Mouse (Mus musculus) lung, adult 2 months (tissue): ENCODE measurements around the gene Atp10a. TPM values are rescaled to one million over a fixed set of nuclear protein-coding genes. Genes with fewer than 3 reads are reported as not detected.

Source experiments
- DNase-seq: peaks from one replicate; pipeline ENCODE4 v3.0.0; 2022
- H3K4me1 ChIP-seq: fragments of 200-500 bp; 2 replicates; pipeline ENCODE4 v1.6.1; 2011; ENCODE audit warnings: low read length; ENCODE audit not compliant: control insufficient read depth, insufficient read depth
- H3K4me3 ChIP-seq: fragments of 200-500 bp; replicated peaks from 2 replicates; pipeline ENCODE3; 2011; ENCODE audit warnings: low read depth, mild to moderate bottlenecking, control low read depth, low read length; ENCODE audit errors: extremely low read depth
- CTCF ChIP-seq: fragments of 200-500 bp; IDR thresholded peaks from 2 replicates; pipeline ENCODE4 v1.5.1; 2011; ENCODE audit warnings: mild to moderate bottlenecking, low read length, control low read depth; ENCODE audit not compliant: insufficient read depth
- POLR2A ChIP-seq: fragments of 200-500 bp; IDR thresholded peaks from 2 replicates; pipeline ENCODE4 v1.6.1; 2011; ENCODE audit warnings: low read depth, mild to moderate bottlenecking, control low read depth, low read length, borderline replicate concordance; ENCODE audit errors: extremely low read depth
- whole genome bisulfite sequencing: fragments of 180-500 bp; shearing (Covaris S2); methylation state at CpG from one replicate; pipeline ENCODE4 v1.1.7; 2018; 5-methylcytosine and 5-hydroxymethylcytosine counted together
- polyA plus RNA-seq: library from polyadenylated mRNA; depleted of rRNA; stranded (reverse); fragments of >200 nt; gene quantifications from 2 replicates; pipeline ENCODE4 v1.2.3, GENCODE M21; 2012

Gene Atp10a
- polyA plus RNA-seq, 1 experiment, result 8.9 TPM

DNA sequence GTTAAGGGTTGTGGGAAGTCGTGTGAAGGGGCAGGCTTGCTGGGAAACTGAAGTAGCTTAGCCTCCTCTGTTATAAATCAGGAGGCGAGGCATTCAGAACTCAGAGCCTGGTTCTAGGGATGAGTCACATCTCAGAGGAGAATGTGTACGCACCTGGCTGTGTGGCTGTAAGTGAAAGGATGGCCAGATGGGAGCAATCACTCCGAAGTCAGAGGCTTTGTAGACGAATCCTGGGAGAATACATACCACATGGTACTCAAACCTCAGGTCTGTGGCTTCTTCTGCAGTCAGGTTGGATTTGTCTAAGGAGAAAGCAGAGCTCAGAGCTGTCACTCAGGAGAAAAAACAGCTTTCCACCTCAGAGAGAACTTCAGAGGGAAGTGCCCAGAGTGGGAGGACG, 76.4 kb downstream of the Atp10a start:
- Histone ChIP-seq H3K4me1 (no peaks in the 10 kb centered on the region), H3K4me3 (no peak overlapping the region)
- WGBS, result 72% methylated on average over 6 of the region's 6 CpGs
- no peak for DNase-seq
- no peak for TF ChIP-seq POLR2A
- no peak for TF ChIP-seq CTCF

- WGBS, result 60% methylated on average over 6 of the region's 6 CpGs
- TF ChIP-seq CTCF, result no peak
- TF ChIP-seq POLR2A, result no peak
- H3K4me3 ChIP-seq, result no peak overlapping the region
- no peaks in the 10 kb centered on the region for H3K4me1 ChIP-seq
- no peak for DNase-seq
Measured at GRCm38 (mm10) chr7:58733490-58733901, 77.5 kb downstream of the Atp10a start.

GRCm38 (mm10) chr7:58736841-58737547, 81.0 kb downstream of the Atp10a start:
- WGBS, result 60% methylated on average over 3 of the region's 3 CpGs
- no peak for DNase-seq
- Histone ChIP-seq H3K4me1 (no peaks in the 10 kb centered on the region; the same call in 1 of the 2 replicates), H3K4me3 (no peak overlapping the region)
- TF ChIP-seq CTCF (no peak), POLR2A (no peak)

DNA sequence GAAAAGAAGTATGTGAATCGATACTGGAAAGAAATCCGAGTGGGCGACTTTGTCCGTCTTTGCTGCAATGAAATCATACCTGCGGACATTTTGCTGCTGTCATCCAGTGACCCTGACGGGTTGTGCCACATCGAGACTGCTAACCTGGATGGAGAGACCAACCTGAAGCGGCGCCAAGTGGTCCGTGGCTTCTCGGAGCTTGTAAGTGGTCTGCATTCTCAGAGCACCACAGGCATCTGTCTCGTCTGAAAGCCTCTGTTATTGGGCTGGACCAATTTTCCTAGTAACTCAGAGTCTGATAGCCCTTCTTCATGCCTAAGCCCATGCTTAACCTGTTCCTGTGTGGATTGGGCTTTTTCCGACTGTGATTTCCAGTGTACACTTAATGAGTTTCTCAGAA, 84.2 kb downstream of the Atp10a start:
- Histone ChIP-seq H3K4me3 (no peak overlapping the region), H3K4me1 (no peaks in the 10 kb centered on the region; the same call in 1 of the 2 replicates)
- WGBS, result 94% methylated on average over 13 of the region's 13 CpGs
- no peak for TF ChIP-seq POLR2A
- TF ChIP-seq CTCF, result no peak
- no peak for DNase-seq

GRCm38 (mm10) chr7:58740842-58741241, 84.9 kb downstream of the Atp10a start:
- Histone ChIP-seq H3K4me3 (no peak overlapping the region), H3K4me1 (no peaks in the 10 kb centered on the region; the same call in 1 of the 2 replicates)
- DNase-seq, result no peak
- WGBS, result 78% methylated on average over 4 of the region's 4 CpGs
- TF ChIP-seq POLR2A, result no peak
- no peak for TF ChIP-seq CTCF

DNA sequence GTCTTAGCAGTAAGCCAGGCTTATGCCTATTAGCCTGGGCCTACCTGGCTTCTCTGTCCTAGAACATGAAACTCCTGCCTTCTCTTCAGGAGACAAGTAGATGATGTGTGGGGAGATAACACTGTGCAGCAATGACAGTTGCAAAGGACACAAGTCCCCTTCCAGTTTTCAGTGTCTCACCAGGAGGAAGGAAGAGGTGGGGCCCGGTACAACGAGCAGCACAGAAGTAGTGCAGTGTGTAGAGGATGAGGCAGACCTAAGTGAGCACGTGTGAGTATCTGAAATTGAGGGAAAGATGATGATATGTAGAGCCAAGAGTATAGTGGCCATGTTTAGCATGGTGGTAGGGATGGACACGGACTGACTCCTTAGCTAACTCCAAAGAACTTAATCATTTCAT, 86.0 kb downstream of the Atp10a start:
- 57% methylated on average over 4 of the region's 4 CpGs for WGBS
- TF ChIP-seq POLR2A (no peak), CTCF (no peak)
- H3K4me1 ChIP-seq, result no peaks in the 10 kb centered on the region; the same call in none of the 2 replicates
- no peak overlapping the region for H3K4me3 ChIP-seq
- DNase-seq, result no peak

DNA sequence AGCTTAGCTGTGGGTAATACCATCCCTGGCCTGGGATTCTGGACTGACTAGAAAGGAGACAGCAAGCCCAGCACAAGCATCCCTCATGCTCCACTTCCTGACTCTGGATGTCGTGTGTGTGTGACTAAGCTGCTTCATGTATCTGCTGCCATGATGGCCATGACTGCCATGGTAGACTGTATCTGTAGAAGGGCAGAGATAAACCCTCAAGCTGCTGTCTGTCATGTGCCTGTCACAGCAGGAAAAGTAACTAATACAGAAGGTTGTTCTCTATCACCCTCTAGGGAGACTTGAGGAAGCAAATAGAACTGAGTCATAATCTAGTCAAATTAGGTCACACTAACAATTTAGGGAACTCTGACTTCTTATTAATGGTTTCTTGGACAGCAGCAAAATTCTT, 86.7 kb downstream of the Atp10a start:
- H3K4me1 ChIP-seq, result no peaks in the 10 kb centered on the region; the same call in none of the 2 replicates
- no peak for DNase-seq
- H3K4me3 ChIP-seq, result no peak overlapping the region
- 63% methylated on average over 1 of the region's 1 CpGs for WGBS
- TF ChIP-seq CTCF (no peak), POLR2A (no peak)

DNA sequence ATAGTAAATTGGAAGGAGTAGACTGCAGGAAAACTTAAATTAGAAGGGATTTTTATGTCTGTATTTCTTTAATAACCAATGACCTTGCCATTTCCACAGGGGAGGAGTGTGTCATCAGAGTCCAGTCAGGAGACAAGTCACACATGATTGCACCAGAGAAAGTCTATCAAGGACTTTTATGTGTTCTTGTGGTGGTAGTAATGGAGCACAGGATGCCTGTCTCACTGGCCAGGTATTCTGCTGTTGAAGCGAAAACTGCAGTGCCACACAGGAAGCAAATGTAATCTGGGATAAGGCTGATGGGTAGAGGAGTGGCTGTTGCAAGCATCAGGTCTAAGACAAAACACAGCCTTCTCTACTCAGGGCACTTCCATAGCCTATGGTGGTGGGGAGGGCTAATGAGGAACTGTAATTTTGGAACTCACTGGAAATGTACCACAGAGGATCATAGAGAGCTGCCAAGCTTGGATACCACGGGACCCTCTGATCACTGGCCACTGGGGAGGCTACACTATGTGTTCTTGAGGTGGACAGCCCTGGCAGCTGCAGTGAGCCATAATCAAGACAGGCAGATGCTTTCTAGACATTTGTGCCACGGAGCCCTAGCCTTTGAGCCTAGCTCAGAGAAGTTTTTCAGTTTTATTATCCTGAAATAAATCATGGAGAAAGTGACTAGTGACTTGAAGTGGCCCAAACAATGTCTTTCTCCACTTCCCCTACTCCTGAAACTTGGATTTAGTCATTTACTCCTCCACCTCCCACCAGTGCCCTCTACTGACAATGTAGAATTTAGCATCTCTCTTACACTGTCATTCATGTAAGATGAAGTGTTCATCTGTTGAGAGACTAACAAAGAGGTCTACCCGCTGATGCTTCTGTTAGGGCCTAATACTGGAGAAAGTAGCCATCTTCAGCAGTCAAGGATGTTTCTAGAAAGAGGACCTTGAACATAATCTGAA, 87.7 kb downstream of the Atp10a start:
- Histone ChIP-seq H3K4me1 (no peaks in the 10 kb centered on the region; the same call in none of the 2 replicates), H3K4me3 (no peak overlapping the region)
- TF ChIP-seq POLR2A, result no peak
- TF ChIP-seq CTCF, result peak; percentile 1; the same call in 1 of the 2 replicates
- 61% methylated on average over 4 of the region's 4 CpGs for WGBS
- DNase-seq, result no peak

DNA sequence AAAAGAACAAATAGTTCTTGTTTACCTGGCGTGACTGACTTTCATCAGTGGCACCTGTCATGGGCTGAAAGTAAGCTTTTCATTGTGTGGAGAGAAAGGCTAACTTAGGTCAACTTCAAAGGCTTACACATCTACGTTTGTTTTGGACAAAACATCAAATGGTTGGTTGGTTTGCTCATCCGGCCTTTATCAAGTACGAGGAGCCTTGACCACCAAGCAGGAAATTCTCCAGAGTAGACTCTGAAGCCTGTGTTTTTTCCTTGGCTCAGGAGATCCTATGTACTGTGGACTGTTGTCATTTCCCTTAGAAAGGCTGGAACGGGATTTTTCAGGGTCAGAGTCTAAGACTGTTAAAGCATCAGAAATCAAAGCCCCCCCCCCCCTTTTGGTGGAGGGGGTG, 90.9 kb downstream of the Atp10a start:
- TF ChIP-seq CTCF (no peak), POLR2A (no peak)
- no peak overlapping the region for H3K4me3 ChIP-seq
- DNase-seq, result no peak
- H3K4me1 ChIP-seq, result no peaks in the 10 kb centered on the region; the same call in none of the 2 replicates
- WGBS, result 38% methylated on average over 5 of the region's 5 CpGs
